ENCODE assay signal across 18 mouse cellular contexts in genomic region chr3:102022721-102023120, GRCm38 (mm10). TPM values are rescaled to one million over a fixed set of nuclear protein-coding genes. Genes with fewer than 3 reads are reported as not detected.
DNase-seq lines count a peak whose midpoint lies in the region; ATAC-seq and TF ChIP-seq lines count a peak whose summit lies in the region.
"Had no signal": no experiment of that assay in that cellular context is flagged by ENCODE, and none has a peak within 500 bp of the region (broad histone marks: within the 10 kb centered on the region; RNA-seq: fewer than 3 reads in every experiment).

No protein-coding gene starts in this region.

- no peaks in the 10 kb centered on the region for H3K9me3 ChIP-seq in forebrain, embryonic 11.5 days (ENCODE audit: control insufficient read depth, low read length)
- H3K9me3 ChIP-seq in forebrain, postnatal 0 days (ENCODE audit: low read length), result no peaks in the 10 kb centered on the region
- H3K9me3 ChIP-seq in liver, embryonic 12.5 days (replicated peaks), result no peaks in the 10 kb centered on the region
- H3K9me3 ChIP-seq in liver, postnatal 0 days (ENCODE audit: low read length), result no peaks in the 10 kb centered on the region
- H3K9me3 ChIP-seq in hindbrain, embryonic 11.5 days (ENCODE audit: control insufficient read depth, low read length), result no peaks in the 10 kb centered on the region
- no peaks in the 10 kb centered on the region for H3K9me3 ChIP-seq in midbrain, embryonic 14.5 days (ENCODE audit: control insufficient read depth, low read length)
- H3K9me3 ChIP-seq: limb, embryonic 13.5 days had no signal

- 24% methylated on average over 2 of the region's 2 CpGs for WGBS in forebrain, embryonic 11.5 days
- 16% methylated on average over 2 of the region's 2 CpGs for WGBS in forebrain, postnatal 0 days
- WGBS in liver, embryonic 12.5 days (ENCODE audit: insufficient replicate concordance), result 6% methylated on average over 1 of the region's 2 CpGs
- 8% methylated on average over 1 of the region's 2 CpGs for WGBS in liver, postnatal 0 days (ENCODE audit: insufficient replicate concordance)
- 26% methylated on average over 2 of the region's 2 CpGs for WGBS in hindbrain, embryonic 11.5 days
- 45% methylated on average over 2 of the region's 2 CpGs for WGBS in midbrain, embryonic 14.5 days

- no peak overlapping the region for H3K9ac ChIP-seq in forebrain, embryonic 11.5 days (ENCODE audit: low read length)
- no peak overlapping the region for H3K9ac ChIP-seq in forebrain, postnatal 0 days
- H3K9ac ChIP-seq in liver, embryonic 12.5 days, result no peak overlapping the region
- H3K9ac ChIP-seq in liver, postnatal 0 days (replicated peaks), result no peak overlapping the region
- H3K9ac ChIP-seq in hindbrain, embryonic 11.5 days (ENCODE audit: low read depth, low read length), result no peak overlapping the region
- H3K9ac ChIP-seq in midbrain, embryonic 14.5 days (replicated peaks; ENCODE audit: low read length), result no peak overlapping the region

- no peak for TF ChIP-seq EP300 in liver, postnatal 0 days (IDR thresholded peaks at IDR 0.05; ENCODE audit: low read depth)

- no peaks in the 10 kb centered on the region for H3K36me3 ChIP-seq in forebrain, embryonic 11.5 days (ENCODE audit: control insufficient read depth, insufficient read depth, low read length)
- H3K36me3 ChIP-seq in forebrain, postnatal 0 days (ENCODE audit: insufficient read depth), result no peaks in the 10 kb centered on the region
- no peaks in the 10 kb centered on the region for H3K36me3 ChIP-seq in liver, embryonic 12.5 days
- H3K36me3 ChIP-seq in liver, postnatal 0 days (replicated peaks; ENCODE audit: insufficient read depth, low read length), result no peaks in the 10 kb centered on the region
- H3K36me3 ChIP-seq in hindbrain, embryonic 11.5 days (ENCODE audit: control insufficient read depth, insufficient read depth, low read length), result no peaks in the 10 kb centered on the region
- H3K36me3 ChIP-seq in midbrain, embryonic 14.5 days (ENCODE audit: control insufficient read depth, insufficient read depth, low read length), result no peaks in the 10 kb centered on the region
- H3K36me3 ChIP-seq: limb, embryonic 13.5 days had no signal

- peaks cover 3% of the 10 kb centered on the region; the same call in 1 of the 2 replicates for H3K4me1 ChIP-seq in forebrain, embryonic 11.5 days (replicated peaks; ENCODE audit: control insufficient read depth, insufficient read depth, low read length)
- H3K4me1 ChIP-seq in forebrain, postnatal 0 days (ENCODE audit: insufficient read depth), result no peaks in the 10 kb centered on the region
- H3K4me1 ChIP-seq in liver, embryonic 12.5 days, result peaks cover 10% of the 10 kb centered on the region
- no peaks in the 10 kb centered on the region; the same call in 1 of the 2 replicates for H3K4me1 ChIP-seq in liver, postnatal 0 days (ENCODE audit: insufficient read depth)
- no peaks in the 10 kb centered on the region; the same call in 1 of the 2 replicates for H3K4me1 ChIP-seq in hindbrain, embryonic 11.5 days (replicated peaks; ENCODE audit: control insufficient read depth, insufficient read depth, low read length)
- H3K4me1 ChIP-seq in midbrain, embryonic 14.5 days (ENCODE audit: control insufficient read depth, insufficient read depth, low read length), result peaks cover 39% of the 10 kb centered on the region

- ATAC-seq in forebrain, embryonic 11.5 days (replicated peaks; ENCODE audit: low FRiP score), result no peak
- ATAC-seq in forebrain, postnatal 0 days, result no peak
- ATAC-seq in liver, embryonic 12.5 days, result no peak
- no peak for ATAC-seq in liver, postnatal 0 days
- no peak for ATAC-seq in hindbrain, embryonic 11.5 days (ENCODE audit: low FRiP score)
- no peak for ATAC-seq in midbrain, embryonic 14.5 days (ENCODE audit: low FRiP score, low TSS enrichment)
- ATAC-seq in cerebellum, adult (ENCODE audit: insufficient number of reproducible peaks, low FRiP score, low TSS enrichment), result no peak

- H3K27me3 ChIP-seq in forebrain, embryonic 11.5 days (ENCODE audit: control insufficient read depth, insufficient read depth, low read length), result no peaks in the 10 kb centered on the region
- no peaks in the 10 kb centered on the region; the same call in 1 of the 2 replicates for H3K27me3 ChIP-seq in forebrain, postnatal 0 days (ENCODE audit: insufficient read depth, low read length)
- peaks cover 53% of the 10 kb centered on the region for H3K27me3 ChIP-seq in liver, embryonic 12.5 days (replicated peaks)
- peaks cover 29% of the 10 kb centered on the region for H3K27me3 ChIP-seq in liver, postnatal 0 days (ENCODE audit: insufficient read depth, low read length)
- H3K27me3 ChIP-seq in hindbrain, embryonic 11.5 days (ENCODE audit: control insufficient read depth, insufficient read depth, low read length), result no peaks in the 10 kb centered on the region
- H3K27me3 ChIP-seq in midbrain, embryonic 14.5 days (ENCODE audit: control insufficient read depth, insufficient read depth, low read length), result no peaks in the 10 kb centered on the region

- H3K27ac ChIP-seq in forebrain, embryonic 11.5 days (ENCODE audit: low read depth, low read length), result peak overlapping the region; percentile 37; the same call in 1 of the 2 replicates
- H3K27ac ChIP-seq in forebrain, postnatal 0 days (ENCODE audit: low read depth, low read length), result no peak overlapping the region
- no peak overlapping the region for H3K27ac ChIP-seq in liver, embryonic 12.5 days
- no peak overlapping the region for H3K27ac ChIP-seq in liver, postnatal 0 days (ENCODE audit: low read depth)
- peak overlapping the region; percentile 85 for H3K27ac ChIP-seq in hindbrain, embryonic 11.5 days (ENCODE audit: low read depth, low read length)
- peak overlapping the region; percentile 64 for H3K27ac ChIP-seq in midbrain, embryonic 14.5 days (replicated peaks; ENCODE audit: low read depth, low read length)
- H3K27ac ChIP-seq: limb, embryonic 13.5 days had no signal

- DNase-seq in forebrain, embryonic 11.5 days (ENCODE audit: low spot score), result no peak
- no peak for DNase-seq in forebrain, postnatal 0 days
- no peak for DNase-seq in liver, postnatal 0 days
- DNase-seq in hindbrain, embryonic 11.5 days (ENCODE audit: low spot score), result no peak
- peak; percentile 7 for DNase-seq in midbrain, embryonic 14.5 days
- no peak for DNase-seq in cerebellum, adult 18-20 months
- DNase-seq: cerebellum, postnatal 36 days; kidney, adult 8-10 months; kidney, postnatal 36 days; right cerebral cortex, postnatal 25 days had no signal

- no peak overlapping the region for H3K4me3 ChIP-seq in forebrain, embryonic 11.5 days (ENCODE audit: low read depth, low read length)
- no peak overlapping the region for H3K4me3 ChIP-seq in forebrain, postnatal 0 days (ENCODE audit: low read depth, low read length)
- no peak overlapping the region for H3K4me3 ChIP-seq in liver, embryonic 12.5 days
- H3K4me3 ChIP-seq in liver, postnatal 0 days (ENCODE audit: low read depth, low read length), result no peak overlapping the region
- no peak overlapping the region for H3K4me3 ChIP-seq in hindbrain, embryonic 11.5 days (ENCODE audit: low read depth, low read length)
- no peak overlapping the region for H3K4me3 ChIP-seq in midbrain, embryonic 14.5 days (replicated peaks; ENCODE audit: low read depth, low read length)

- H3K4me2 ChIP-seq in forebrain, embryonic 11.5 days (ENCODE audit: low read depth, low read length, severe bottlenecking), result peak overlapping the region; percentile 65; the same call in 1 of the 2 replicates
- H3K4me2 ChIP-seq in forebrain, postnatal 0 days (ENCODE audit: low read depth), result no peak overlapping the region
- H3K4me2 ChIP-seq in liver, embryonic 12.5 days, result peak overlapping the region; percentile 65; the same call in 1 of the 2 replicates
- H3K4me2 ChIP-seq in liver, postnatal 0 days (ENCODE audit: low read depth, low read length), result no peak overlapping the region
- H3K4me2 ChIP-seq in hindbrain, embryonic 11.5 days (replicated peaks; ENCODE audit: low read depth, low read length), result peak overlapping the region; percentile 44
- H3K4me2 ChIP-seq in midbrain, embryonic 14.5 days (ENCODE audit: low read length), result no peak overlapping the region

- no peak for TF ChIP-seq CTCF in forebrain, postnatal 0 days (IDR thresholded peaks at IDR 0.05; ENCODE audit: low read depth)
- TF ChIP-seq CTCF in liver, postnatal 0 days (IDR thresholded peaks at IDR 0.05; ENCODE audit: low read depth), result no peak

RNA-seq across cellular contexts. Expression of gene Nhlh2, which starts 12.8 kb away (rescaled TPM):
- polyA plus RNA-seq in forebrain, embryonic 11.5 days (2014; fragmentation: Nextera tagmentation; extraction: Ambion mirVana), result 41.4 and 44.9 TPM in 2 replicates
- total RNA-seq in forebrain, postnatal 0 days (2014; rRNA removed), result 8.6 and 19.0 TPM in 2 replicates
- polyA plus RNA-seq in forebrain, postnatal 0 days (2015; fragmentation: Nextera tagmentation; extraction: Ambion mirVana), result 7.0 and 14.6 TPM in 2 replicates
- polyA plus RNA-seq in liver, embryonic 12.5 days (2016; fragmentation: Nextera tagmentation; extraction: Ambion mirVana), result not detected in 2 replicates
- not detected in 2 replicates for polyA plus RNA-seq in liver, postnatal 0 days (2015; fragmentation: Nextera tagmentation; extraction: Ambion mirVana)
- polyA plus RNA-seq in hindbrain, embryonic 11.5 days (2014; fragmentation: Nextera tagmentation; extraction: Ambion mirVana), result 173 and 196 TPM in 2 replicates
- polyA plus RNA-seq in midbrain, embryonic 14.5 days (2014; fragmentation: Nextera tagmentation; extraction: Ambion mirVana), result 45.0 and 46.2 TPM in 2 replicates
- total RNA-seq: adrenal gland, postnatal 36 days; gastrocnemius, adult 18-20 months; granulocyte monocyte progenitor cell, adult 5-6 weeks; hematopoietic stem cell, adult 5-6 weeks had no signal
- polyA plus RNA-seq: liver, embryonic 16.5 days had no signal

Comparison
In these comparisons a context has a peak if more than half of its experiments do, and no peak if none do; other contexts are left out.
1. H3K27ac ChIP-seq: peak in forebrain, embryonic 11.5 days (single experiment), hindbrain, embryonic 11.5 days (single experiment) and midbrain, embryonic 14.5 days (single experiment); none in forebrain, postnatal 0 days (single experiment), liver, embryonic 12.5 days (single experiment) and liver, postnatal 0 days (single experiment).
2. H3K4me2 ChIP-seq: peak in forebrain, embryonic 11.5 days (single experiment), liver, embryonic 12.5 days (single experiment) and hindbrain, embryonic 11.5 days (single experiment); none in forebrain, postnatal 0 days (single experiment), liver, postnatal 0 days (single experiment) and midbrain, embryonic 14.5 days (single experiment).